Mouse (Mus musculus) MEL-GATA-1-ER (cell line): ENCODE data around the gene Xpot.
A peak's percentile ranks its signal among the peaks of the same experiment; 100 is the strongest.

Experiments
- DNase-seq: peaks from one replicate; pipeline ENCODE4 v3.0.0-alpha.2; 2012; ENCODE audit warnings: low read depth; ENCODE audit errors: extremely low read depth

Gene Xpot

DNA sequence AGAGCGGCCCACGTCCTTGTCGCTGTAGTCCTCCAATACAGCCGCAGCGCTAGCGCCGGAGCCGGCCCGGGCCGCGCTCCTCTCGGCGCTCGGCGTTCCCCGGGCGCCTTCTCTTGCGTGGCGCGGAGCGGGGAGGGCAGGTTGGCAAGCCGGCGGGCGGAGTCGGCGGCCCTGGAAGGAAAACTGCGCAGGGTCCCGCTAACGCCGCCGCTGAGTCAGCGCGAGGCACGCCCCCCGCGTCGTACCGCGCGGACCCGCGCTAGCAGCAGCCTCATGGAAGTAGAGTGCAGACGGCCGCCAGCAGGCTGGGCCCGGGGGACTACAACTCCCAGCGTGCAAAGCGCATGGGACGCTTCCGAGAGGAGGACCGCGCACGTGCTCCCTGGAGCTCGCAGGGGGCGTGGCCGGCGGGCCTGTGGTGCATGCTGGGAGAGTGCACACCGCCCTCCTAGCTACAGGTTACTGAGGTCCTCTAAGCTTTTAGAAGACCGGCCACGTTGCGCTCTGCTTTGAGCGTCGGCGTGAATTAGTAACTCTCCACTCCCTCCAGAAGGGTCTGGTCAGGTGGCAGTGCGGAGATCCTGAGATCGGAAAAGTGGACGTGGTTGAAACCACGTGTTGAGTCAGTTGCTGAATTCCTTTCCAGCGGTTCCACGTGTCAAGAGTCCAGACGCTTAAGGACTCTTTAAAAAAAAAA lies at the start of gene Xpot:
Gene Xpot, minus strand, starts transcription at position 147 of the 697 bp plus-strand sequence.
- DNase-seq, result peak; percentile 91

DNA sequence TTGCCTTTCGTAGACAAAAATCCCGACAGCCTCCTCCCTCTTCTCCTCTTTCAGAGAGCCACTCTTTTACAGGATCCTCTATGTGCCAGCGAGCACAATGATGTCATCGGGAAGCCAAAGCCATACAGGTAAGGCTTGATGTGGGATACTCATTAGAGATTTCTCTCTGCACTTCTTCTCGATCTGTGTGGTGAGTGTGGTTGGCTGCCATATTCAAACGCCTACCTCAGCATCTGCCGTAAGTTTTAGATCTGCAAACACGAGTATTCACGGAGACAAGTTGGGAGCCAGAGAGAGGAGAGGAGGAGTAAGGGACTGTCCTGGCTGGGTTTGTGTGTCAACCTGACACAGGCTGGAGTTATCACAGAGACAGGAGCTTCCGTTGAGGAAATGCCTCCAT lies 43.0 kb upstream of the Xpot start:
- no peak for DNase-seq

DNA sequence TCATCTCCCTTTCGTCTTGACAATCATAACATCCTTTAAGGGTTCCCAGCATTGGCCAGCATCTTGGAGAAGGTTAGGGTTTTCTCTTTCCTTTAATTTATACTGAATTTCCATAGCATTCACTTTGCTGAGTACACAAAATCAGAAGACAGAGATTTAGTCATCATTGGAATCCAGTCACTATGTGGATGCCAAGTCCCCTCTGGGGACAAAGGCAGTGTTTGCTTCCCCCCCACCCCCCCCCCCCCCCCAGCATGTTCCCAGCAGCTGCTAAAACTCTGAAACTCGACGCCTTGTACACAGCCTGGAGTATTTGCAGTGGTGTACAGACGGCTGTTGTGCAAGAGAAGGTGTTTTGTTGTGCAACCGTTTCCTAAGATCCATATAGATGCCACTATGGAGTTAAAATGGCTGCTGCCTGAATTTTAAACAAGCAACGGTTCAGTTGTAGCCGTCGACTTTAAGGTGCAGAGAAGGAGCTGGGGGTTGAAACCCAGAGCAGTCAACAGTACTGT lies 39.6 kb upstream of the Xpot start:
- no peak for DNase-seq

DNA sequence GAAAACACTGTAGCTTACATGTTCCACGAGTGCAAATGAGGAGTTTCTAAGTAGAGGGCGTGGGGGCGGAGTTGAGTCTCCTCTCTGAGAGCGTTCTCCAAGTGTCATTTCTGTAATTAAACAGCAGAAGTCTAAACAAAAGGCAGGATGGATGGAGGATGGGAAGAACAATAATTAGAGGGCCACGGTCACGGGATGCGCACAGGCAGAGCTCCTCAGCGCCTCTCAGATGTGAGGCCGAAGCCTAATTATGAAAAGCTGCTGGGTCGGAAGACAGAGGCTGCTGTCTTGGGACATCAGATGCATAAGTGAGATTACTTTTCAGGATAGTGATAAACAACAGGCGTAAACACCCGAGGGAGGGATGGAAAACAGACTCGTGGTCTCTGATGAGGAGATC lies 37.5 kb upstream of the Xpot start:
- DNase-seq, result no peak

DNA sequence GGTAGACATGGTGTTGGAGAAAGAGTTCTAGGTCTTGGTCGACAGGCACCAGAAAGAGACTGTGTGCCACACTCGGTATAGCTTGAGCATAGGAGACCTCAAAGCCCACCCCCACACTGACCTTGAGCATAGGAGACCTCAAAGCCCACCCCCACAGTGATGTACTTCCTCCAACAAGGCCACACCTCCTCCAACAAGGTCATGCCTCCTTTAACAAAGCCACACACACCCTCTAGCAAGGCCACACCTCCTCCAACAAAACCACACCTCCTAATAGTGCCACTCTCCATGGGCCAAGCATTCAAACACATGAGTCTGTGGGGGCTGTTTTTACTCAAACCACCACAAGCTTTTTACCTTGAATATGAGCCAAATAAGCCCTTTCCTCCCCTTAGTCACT lies 36.6 kb upstream of the Xpot start:
- DNase-seq, result no peak

DNA sequence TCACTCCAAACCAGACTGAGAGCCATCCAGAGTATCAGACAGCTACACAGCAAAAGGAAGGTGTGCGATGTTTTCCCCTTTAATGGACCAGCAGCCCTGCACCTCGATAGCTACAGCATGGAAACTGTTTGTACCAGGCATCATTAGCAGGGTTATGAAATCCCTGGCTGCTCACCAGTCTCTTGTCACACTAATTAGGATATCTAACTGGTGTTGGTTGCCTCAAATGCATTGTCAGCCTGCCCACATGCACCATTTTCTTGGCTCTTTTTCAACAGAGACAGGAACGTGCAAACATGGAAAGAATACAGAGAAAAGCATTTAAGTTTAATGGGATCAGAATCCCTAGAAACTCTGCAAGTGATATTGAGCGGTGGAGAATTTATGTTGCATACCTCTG lies 29.8 kb upstream of the Xpot start:
- no peak for DNase-seq

DNA sequence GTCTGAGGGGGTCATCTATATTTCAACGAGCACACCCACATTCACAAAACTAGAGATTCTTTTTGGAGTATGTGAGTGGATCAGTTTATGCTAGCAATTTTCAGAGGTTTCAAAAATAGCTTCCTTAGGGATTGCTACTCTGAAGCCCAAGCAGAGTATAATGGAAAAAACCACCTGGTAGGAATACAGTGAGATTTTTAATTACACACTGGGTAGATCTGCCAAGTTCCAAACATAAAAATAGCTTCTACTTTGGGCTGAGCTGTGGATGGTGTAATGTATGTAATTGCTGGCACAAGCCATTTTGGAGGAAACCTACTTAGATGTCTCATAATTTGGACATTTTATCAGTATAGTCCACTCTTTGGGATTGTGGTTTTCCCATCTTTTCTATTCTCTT lies 26.9 kb upstream of the Xpot start:
- DNase-seq, result no peak

DNA sequence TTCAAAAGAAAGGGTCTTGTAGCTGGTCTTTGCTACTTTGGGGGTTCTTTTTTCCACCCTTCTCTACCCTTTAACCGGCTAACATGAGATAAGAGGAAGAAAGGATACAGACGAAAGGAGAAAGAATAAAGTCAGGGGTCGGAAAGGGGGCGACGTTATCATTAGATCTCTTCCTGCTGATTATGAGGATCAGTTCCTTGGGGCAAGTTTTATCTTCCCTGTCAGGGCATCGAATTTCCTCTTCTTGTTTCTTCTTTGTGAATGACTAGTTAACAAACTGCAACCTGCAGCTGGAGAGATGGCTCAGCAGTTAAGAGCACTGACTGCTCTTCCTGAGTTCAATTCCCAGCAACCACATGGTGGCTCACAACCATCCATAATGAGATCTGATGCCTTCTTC lies 20.2 kb upstream of the Xpot start:
- no peak for DNase-seq

DNA sequence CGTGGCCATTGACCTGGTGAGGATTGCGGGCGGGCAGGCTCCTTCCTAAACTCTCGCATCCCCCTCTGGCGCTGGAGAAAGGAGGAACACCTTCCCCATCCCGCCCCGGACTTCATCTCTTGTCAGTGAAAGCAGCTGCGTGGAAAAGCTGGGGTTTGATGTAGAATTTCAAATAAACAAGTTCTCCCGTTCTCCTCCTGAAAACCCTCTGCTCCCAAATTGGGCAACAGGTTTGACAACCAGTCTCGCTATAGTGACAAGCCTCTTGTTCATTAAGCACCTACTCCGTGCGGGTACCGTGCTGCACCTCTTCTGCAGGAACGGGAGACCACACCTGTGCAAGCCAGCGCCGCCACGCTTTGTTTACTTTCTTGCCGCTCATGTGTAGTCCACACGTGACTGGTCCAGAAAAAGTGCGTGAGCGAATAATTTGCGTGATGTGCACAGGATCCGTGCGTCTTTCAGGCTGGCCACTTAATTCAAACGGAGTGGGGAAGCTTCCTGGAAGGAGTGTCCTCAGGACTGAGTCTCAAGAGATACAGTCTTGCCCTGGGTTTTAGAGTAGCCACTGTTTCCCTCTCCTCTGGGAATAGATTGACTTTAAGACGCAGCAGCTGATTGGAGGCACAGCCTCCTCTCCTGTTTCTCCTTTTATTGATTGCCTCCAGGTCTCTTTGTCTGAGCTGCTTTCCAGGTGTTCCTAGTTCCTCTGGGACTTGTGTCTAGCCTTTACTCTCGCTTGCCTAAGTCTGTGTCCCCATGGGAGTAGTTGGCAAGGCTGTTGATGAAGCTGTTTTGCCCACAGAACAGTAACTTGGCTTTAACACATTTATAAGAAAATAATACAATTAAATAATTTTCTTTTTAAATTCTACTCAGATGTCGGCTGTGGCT lies 16.2 kb upstream of the Xpot start:
- no peak for DNase-seq

DNA sequence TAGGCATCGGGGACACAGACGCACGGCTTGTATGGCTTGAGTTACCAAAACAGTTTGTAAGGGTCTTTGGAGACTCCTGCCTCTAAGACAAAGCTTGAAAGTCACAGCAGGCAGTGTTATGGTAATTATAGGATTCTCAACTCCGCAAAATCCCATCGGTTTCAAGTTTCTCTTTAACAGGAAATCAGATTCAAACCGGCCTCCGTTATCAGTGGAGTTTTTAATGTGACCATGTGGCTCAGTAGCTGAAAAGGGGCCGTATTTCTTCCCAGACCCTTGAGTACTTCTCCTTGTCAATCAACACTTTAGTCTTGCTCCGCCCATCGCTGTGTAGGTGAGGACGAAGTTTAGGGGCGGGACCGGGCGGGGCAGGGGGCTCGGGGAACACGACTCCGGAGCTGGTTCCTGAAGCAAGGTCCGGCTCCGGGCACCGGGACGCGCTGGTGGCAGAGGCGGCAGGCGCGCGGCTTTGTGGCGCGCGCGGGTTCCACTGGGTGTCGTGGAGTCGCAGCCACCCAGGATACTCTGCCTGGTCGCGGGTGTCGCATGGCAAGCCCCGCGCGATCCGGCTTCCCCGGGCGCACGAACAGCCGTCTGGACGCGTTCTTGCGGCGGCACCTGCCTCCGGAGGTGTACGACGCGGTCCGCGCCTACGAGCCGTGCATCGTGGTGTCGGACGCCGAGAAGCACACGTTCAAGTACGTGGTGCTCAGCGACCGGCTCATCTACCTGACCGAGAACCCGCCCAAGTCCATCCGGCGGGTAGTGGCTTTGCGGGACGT lies 15.3 kb upstream of the Xpot start, which contains the start of gene D930020B18Rik:
Gene D930020B18Rik, plus strand, starts transcription at position 317 of the 782 bp plus-strand sequence.
- peak; percentile 78 for DNase-seq

DNA sequence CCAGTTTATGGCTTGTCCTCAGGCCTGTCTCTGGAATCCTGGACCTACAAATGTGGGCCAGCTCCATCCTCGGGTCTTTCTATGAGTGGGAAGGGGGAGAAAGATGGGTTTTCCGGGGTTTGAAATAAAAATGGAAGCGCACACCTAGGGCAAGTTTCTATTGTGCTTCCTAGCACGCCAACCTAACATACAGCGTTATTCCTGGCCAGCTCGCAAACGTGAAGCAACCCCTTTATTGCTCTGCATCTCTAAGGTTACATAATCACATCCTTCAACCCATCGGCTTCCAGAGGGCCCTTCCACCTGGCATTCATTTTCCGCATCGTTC lies 14.8 kb upstream of the Xpot start:
- no peak for DNase-seq

DNA sequence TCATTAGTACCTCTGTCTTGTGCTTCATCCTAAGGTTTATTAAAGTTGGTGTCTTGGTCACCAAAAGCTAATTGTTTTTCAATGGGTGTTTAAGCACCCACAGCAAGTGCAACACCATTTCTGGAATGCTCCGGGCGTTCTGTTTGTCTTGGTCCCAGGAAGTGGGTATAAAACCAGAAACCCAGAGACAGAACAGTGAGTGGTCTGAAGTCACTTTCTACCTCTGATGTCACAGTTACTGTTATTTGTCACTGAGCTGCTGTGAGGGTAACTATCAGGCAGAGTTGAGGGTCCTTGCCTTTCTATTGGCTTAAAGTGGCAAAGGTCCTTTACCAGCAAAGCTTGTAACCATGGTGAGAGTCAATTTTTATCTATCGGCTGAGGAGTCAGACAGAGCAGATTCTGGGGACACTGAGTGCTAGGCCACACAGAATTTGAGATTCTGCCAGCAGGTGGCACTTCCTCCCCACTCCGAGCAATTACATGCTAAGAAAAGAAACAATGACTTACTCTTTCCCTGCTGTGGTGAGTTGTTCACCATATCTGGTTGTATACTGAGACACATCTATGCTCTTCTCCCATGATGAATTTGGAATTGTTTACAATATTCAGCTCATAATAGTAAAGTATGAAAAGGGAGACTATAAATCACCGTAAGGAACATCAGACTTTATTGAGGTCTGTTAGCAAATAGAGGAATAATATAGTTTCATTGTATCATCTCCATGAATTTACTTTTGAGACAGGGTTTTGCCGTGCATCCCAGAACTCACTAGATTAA lies 14.2 kb upstream of the Xpot start:
- DNase-seq, result peak; percentile 82

DNA sequence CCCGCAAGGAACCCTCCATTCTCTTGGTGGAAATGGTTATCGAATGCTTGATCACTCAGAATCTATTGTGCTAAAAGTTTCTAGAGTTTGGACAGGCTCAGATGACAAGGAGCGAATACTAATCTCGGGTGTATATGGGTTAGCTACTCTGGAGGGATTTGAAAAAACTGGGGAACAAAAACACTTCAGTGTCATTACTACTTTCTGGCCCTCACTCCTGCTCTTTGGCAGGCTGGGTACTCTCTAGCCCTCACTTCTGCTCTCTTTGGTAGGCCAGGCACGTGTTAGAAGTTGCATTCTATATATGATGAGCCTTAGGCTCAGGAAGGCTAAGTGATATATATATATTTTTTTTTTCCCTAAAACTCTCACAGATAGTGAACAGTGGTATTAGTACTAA lies 13.4 kb upstream of the Xpot start:
- DNase-seq, result no peak

DNA sequence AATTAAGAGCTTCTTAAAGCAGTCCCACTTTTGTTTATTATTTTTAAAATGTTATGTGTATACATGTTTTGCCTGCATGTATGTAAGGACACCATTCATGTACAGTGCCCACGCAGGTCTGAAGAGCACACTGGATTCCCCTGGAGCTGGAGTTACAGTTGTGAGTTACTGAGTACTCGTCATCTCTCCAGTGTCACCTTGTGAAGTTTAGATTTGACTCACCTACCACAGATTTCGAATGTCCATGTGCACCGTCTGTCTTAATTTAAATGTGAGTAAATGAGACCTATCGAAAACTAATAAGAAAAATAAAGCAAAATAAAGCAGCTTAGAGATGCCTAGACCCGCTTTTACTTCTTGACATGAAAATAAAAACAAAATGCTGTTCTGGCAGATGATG lies 10.1 kb upstream of the Xpot start:
- no peak for DNase-seq

DNA sequence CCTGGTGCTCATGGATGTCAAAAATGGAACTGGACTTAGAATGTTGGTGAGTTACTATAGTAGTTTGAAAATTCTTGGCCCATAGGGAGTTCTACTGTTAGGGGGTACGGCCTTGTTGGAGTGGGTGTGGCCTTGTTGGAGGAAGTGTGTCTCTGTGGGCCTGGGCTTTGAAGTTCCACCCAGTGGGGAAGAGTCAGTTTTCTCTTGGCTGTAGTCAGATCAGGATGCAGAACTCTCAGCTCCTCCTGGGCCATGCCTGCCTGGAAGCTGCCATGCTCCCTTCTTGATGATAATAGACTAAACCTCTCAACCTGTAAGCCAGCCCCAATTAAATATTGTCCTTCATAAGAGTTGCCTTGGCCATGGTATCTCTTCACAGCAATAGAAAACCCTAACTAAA lies 8.0 kb upstream of the Xpot start:
- peak; percentile 49 for DNase-seq

DNA sequence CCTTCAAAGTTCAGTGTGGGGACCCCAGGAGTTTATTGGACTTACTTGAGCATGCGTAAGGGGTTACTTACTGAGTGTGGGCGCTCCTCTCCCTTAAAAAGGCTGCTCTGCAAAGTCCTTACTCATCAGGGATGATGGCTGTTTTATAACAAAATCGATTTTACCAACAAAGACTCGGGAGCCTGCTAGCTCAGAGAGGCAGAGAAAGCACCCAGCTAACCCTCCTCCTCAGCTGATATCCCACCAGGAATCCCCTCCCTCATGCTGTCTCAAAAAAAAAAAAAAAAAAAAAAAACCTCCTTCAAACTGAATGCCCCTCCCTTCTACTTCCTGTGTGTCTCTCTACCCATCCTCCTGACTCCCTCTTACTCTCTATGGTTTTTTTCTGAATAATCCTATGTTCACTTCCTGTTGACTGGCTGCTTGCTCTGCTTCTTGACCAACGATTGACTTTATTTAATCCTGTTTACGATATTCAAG lies 2.5 kb upstream of the Xpot start:
- peak; percentile 77 for DNase-seq

DNA sequence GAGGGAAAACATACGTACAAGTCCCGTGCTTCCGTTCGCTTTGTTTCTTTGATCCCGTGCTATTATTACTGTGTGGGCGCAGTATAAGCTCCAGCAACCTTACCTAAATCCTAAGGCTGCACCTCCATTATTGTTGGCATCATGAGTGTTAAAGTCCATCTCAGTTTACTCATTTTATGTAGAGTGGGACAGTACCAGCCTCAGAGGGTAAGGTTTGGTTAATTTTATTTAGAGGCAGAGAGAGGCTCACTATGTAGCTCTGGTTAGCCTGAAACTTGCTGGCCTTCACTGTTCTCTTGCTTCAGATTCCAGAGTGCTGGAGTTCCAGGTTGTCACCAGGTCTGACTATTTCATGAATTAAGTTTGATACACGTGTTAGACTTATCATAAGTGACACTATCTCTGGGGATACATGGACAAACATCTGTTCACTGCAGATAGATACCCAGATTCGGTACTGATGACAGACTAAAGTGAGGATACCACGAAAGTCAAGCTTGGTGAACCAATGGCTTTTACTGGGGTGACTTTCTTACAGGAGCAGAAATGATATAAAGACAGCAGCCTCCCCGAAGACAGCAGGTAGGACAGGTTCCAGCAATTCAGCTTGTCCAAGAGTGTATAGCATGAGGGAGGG lies 1.2 kb upstream of the Xpot start:
- DNase-seq, result no peak

DNA sequence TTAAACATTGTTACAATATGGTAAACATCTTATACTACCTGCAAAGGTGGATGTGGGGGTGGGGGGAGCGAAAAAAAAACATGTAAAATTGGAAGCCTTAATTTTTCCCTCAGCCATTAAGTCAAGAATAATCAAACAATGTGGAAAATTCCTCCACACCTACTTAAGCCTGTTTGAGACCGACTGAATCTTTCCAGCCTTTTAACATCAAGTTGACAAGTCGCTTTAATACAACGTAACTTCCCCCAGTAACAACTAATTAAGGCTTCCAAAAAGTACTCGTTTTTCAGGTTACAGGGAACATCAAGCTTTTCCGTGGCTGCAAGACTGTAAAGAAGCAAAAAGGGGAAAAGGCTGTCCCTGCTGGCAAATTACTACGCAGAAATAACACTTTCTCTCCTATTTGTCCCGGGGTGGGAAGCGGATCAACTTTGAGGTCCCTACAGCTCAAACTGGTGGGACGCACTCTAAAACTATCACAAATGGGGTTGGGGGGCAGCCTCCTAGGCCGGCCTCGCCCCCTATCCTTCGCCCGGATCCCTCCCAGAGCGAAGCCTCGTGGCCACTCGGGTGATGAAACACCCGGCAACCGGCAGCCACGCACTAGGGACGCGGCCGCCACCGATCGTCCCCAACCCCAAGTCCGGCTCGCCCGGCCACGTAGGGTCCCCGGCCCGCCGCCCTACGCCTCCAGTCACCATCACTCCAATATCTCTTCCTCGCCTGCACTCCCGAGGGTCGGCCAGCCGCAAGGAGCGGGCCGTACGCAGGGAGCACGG lies 536 bp downstream of the Xpot start:
- peak; percentile 50 for DNase-seq

DNA sequence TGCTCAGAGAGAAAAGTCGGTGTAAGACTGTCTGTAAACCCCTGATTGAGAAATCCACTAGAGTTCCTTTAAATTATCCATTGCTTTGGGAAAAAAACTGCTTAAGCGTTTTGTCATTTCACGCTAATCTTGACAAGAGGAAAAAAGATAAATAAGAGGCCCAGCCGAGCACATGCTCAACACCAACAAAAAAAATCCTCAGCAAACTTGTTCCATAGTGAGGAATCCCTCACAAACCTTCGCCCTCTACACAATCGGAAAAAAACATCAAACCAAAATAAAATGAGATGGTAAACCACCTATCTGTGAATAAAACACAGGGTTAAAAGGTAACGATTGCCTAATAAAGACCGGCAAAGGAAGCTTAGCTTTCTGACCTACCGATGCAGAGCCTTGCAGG lies 1.1 kb downstream of the Xpot start:
- no peak for DNase-seq

DNA sequence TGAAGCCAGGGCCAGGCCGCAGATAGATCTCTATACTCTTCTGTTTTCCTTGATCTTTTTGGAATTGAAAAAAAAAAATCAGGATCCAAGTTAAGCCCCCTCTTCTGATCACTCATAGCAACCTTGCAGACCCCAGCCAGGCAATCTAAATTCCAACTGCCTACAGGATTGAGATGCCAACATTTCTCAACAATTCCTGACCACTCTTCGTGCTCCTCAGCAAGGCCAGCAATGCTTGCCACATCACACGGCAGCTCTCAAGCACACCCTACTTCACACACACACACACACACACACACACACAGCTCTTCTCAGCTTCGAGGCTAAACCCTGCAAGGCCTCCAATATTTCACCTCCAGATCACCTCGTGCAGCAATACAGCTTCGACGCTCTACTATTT lies 2.5 kb downstream of the Xpot start:
- DNase-seq, result no peak
